Mouse (Mus musculus): ENCODE measurements around the gene Tmbim4.

- TF ChIP-seq CTCF (conservative IDR thresholded peaks at IDR 0.05; ENCODE audit: low read length) (no peak), POU5F1 (IDR thresholded peaks at IDR 0.05; ENCODE audit: borderline replicate concordance, low read length) (no peak)
These were observed 4.1 kb upstream of the Tmbim4 start for GRCm38 (mm10) chr10:120197061-120197835.

All from E14TG2a.4 (cell line).